Mouse (Mus musculus): ENCODE measurements around the gene Crybb3. TPM values are rescaled to one million over a fixed set of nuclear protein-coding genes. Genes with fewer than 3 reads are reported as not detected.
"Not testable (repeated sequence)": the region's sequence is repeated elsewhere in the genome, so short reads cannot be mapped to it uniquely, and the experiment has no call there.

The Crybb3 gene
- polyA plus RNA-seq, 1 experiment from 2014 or later: 2.1 TPM

GRCm38 (mm10) chr5:113109651-113110050, 28.3 kb upstream of the Crybb3 start:
- peaks cover 25% of the 10 kb centered on the region for H3K4me1 ChIP-seq (ENCODE audit: control insufficient read depth, insufficient read depth, low read length)
- not testable (repeated sequence) for H3K9ac ChIP-seq (replicated peaks; ENCODE audit: low read depth, low read length); H3K27ac ChIP-seq (ENCODE audit: low read length); H3K4me2 ChIP-seq (replicated peaks; ENCODE audit: low read depth, low read length); ATAC-seq (ENCODE audit: insufficient number of reproducible peaks, insufficient read depth, low FRiP score, low read depth); H3K4me3 ChIP-seq (ENCODE audit: low read depth, low read length); H3K36me3 ChIP-seq (ENCODE audit: control insufficient read depth, insufficient read depth, low read length); H3K27me3 ChIP-seq (ENCODE audit: control insufficient read depth, insufficient read depth, low read length); H3K9me3 ChIP-seq (ENCODE audit: control insufficient read depth, low read depth, low read length)
- WGBS: 80% methylated on average over 2 of the region's 2 CpGs

DNA sequence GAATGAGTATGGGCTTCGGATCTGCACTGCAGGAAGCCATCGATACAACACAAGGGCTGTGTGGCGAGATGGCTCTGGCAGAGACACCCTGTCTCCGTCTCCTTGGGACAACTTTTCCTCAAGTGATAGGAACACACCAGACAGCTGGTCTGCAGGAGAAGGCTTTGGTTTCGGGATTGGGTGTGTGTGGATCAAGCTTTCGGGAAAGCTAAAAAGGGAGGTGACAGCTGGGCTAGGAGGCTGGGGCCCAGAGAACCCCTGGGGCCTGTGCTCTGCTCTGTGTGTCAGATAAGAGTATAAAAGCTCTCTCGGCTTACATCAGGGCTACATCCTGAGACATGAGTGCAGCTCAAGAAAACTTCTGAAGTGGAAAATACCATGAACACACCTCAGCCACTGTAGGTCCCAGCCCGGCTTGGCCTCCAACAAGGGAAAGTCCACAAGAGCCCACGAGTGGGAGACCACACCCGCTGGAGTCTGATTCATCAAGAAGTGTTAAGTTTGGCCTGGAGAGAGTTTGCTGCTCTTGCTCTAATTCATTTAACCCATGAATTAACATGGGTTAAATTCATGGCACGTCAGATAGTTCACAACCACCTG, 26.9 kb upstream of the Crybb3 start:
- no peaks in the 10 kb centered on the region for H3K9me3 ChIP-seq (ENCODE audit: control insufficient read depth, low read depth, low read length)
- peaks cover 14% of the 10 kb centered on the region; the same call in 1 of the 2 replicates for H3K4me1 ChIP-seq (ENCODE audit: control insufficient read depth, insufficient read depth, low read length)
- no peaks in the 10 kb centered on the region for H3K27me3 ChIP-seq (ENCODE audit: control insufficient read depth, insufficient read depth, low read length)
- WGBS: 72% methylated on average over 11 of the region's 11 CpGs
- ATAC-seq (ENCODE audit: insufficient number of reproducible peaks, insufficient read depth, low FRiP score, low read depth): no peak
- H3K9ac ChIP-seq (replicated peaks; ENCODE audit: low read depth, low read length): no peak overlapping the region
- H3K4me2 ChIP-seq (replicated peaks; ENCODE audit: low read depth, low read length): no peak overlapping the region
- H3K36me3 ChIP-seq (ENCODE audit: control insufficient read depth, insufficient read depth, low read length): no peaks in the 10 kb centered on the region
- no peak overlapping the region for H3K4me3 ChIP-seq (ENCODE audit: low read depth, low read length)
- H3K27ac ChIP-seq (ENCODE audit: low read length): no peak overlapping the region

DNA sequence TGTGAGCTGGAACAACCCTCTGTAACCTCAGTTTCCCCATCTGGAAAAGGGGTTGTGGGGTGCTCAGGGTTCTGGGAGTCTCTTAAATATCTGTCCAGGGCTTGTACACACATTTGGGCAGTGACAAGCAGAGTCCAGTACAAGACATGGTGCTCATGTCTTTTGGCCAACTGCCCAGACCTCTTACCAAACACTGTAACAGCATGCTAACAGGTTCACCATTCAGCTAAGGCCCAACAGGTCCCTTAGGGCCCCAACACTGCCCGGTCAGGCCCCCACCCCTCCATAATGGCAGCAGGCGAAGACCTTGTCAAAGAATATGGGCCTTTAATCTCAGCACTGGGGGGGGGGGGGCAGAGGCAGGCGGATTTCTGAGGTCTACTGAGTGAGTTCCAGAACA, 26.3 kb upstream of the Crybb3 start:
- Histone ChIP-seq H3K27me3 (ENCODE audit: control insufficient read depth, insufficient read depth, low read length) (no peaks in the 10 kb centered on the region), H3K4me1 (ENCODE audit: control insufficient read depth, insufficient read depth, low read length) (peaks cover 10% of the 10 kb centered on the region; the same call in 1 of the 2 replicates), H3K9ac (replicated peaks; ENCODE audit: low read depth, low read length) (no peak overlapping the region), H3K27ac (ENCODE audit: low read length) (no peak overlapping the region), H3K4me3 (ENCODE audit: low read depth, low read length) (no peak overlapping the region), H3K4me2 (replicated peaks; ENCODE audit: low read depth, low read length) (no peak overlapping the region), H3K36me3 (ENCODE audit: control insufficient read depth, insufficient read depth, low read length) (no peaks in the 10 kb centered on the region), H3K9me3 (ENCODE audit: control insufficient read depth, low read depth, low read length) (no peaks in the 10 kb centered on the region)
- WGBS: 57% methylated on average over 3 of the region's 3 CpGs
- ATAC-seq (ENCODE audit: insufficient number of reproducible peaks, insufficient read depth, low FRiP score, low read depth): no peak

- H3K27ac ChIP-seq (ENCODE audit: low read length): no peak overlapping the region
- no peaks in the 10 kb centered on the region for H3K36me3 ChIP-seq (ENCODE audit: control insufficient read depth, insufficient read depth, low read length)
- no peaks in the 10 kb centered on the region for H3K9me3 ChIP-seq (ENCODE audit: control insufficient read depth, low read depth, low read length)
- H3K4me1 ChIP-seq (ENCODE audit: control insufficient read depth, insufficient read depth, low read length): peaks cover 7% of the 10 kb centered on the region; the same call in 1 of the 2 replicates
- 68% methylated on average over 7 of the region's 7 CpGs for WGBS
- H3K4me3 ChIP-seq (ENCODE audit: low read depth, low read length): no peak overlapping the region
- H3K27me3 ChIP-seq (ENCODE audit: control insufficient read depth, insufficient read depth, low read length): no peaks in the 10 kb centered on the region
- H3K4me2 ChIP-seq (replicated peaks; ENCODE audit: low read depth, low read length): no peak overlapping the region
- no peak for ATAC-seq (ENCODE audit: insufficient number of reproducible peaks, insufficient read depth, low FRiP score, low read depth)
- H3K9ac ChIP-seq (replicated peaks; ENCODE audit: low read depth, low read length): no peak overlapping the region
These were observed 25.2 kb upstream of the Crybb3 start for GRCm38 (mm10) chr5:113106594-113106993.

GRCm38 (mm10) chr5:113105481-113105880, 24.1 kb upstream of the Crybb3 start:
- H3K4me1 ChIP-seq (ENCODE audit: control insufficient read depth, insufficient read depth, low read length): peaks cover 3% of the 10 kb centered on the region; the same call in 1 of the 2 replicates
- H3K27me3 ChIP-seq (ENCODE audit: control insufficient read depth, insufficient read depth, low read length): no peaks in the 10 kb centered on the region
- no peaks in the 10 kb centered on the region for H3K9me3 ChIP-seq (ENCODE audit: control insufficient read depth, low read depth, low read length)
- H3K27ac ChIP-seq (ENCODE audit: low read length): no peak overlapping the region
- no peaks in the 10 kb centered on the region for H3K36me3 ChIP-seq (ENCODE audit: control insufficient read depth, insufficient read depth, low read length)
- H3K4me3 ChIP-seq (ENCODE audit: low read depth, low read length): no peak overlapping the region
- no peak overlapping the region for H3K9ac ChIP-seq (replicated peaks; ENCODE audit: low read depth, low read length)
- H3K4me2 ChIP-seq (replicated peaks; ENCODE audit: low read depth, low read length): no peak overlapping the region
- 86% methylated on average over 4 of the region's 4 CpGs for WGBS
- no peak for ATAC-seq (ENCODE audit: insufficient number of reproducible peaks, insufficient read depth, low FRiP score, low read depth)

- 76% methylated on average over 9 of the region's 9 CpGs for WGBS
- Histone ChIP-seq H3K27ac (ENCODE audit: low read length) (no peak overlapping the region), H3K27me3 (ENCODE audit: control insufficient read depth, insufficient read depth, low read length) (no peaks in the 10 kb centered on the region), H3K9me3 (ENCODE audit: control insufficient read depth, low read depth, low read length) (no peaks in the 10 kb centered on the region), H3K4me2 (replicated peaks; ENCODE audit: low read depth, low read length) (no peak overlapping the region), H3K4me3 (ENCODE audit: low read depth, low read length) (no peak overlapping the region), H3K4me1 (ENCODE audit: control insufficient read depth, insufficient read depth, low read length) (peaks cover 3% of the 10 kb centered on the region; the same call in 1 of the 2 replicates), H3K9ac (replicated peaks; ENCODE audit: low read depth, low read length) (no peak overlapping the region), H3K36me3 (ENCODE audit: control insufficient read depth, insufficient read depth, low read length) (no peaks in the 10 kb centered on the region)
- no peak for ATAC-seq (ENCODE audit: insufficient number of reproducible peaks, insufficient read depth, low FRiP score, low read depth)
These were observed 23.7 kb upstream of the Crybb3 start for GRCm38 (mm10) chr5:113105035-113105434.

- WGBS: 66% methylated on average over 7 of the region's 7 CpGs
These were observed 21.1 kb upstream of the Crybb3 start for GRCm38 (mm10) chr5:113102455-113102854.

GRCm38 (mm10) chr5:113101457-113101856, 20.1 kb upstream of the Crybb3 start:
- Histone ChIP-seq H3K36me3 (ENCODE audit: control insufficient read depth, insufficient read depth, low read length) (peaks cover 4% of the 10 kb centered on the region), H3K4me1 (ENCODE audit: control insufficient read depth, insufficient read depth, low read length) (no peaks in the 10 kb centered on the region)
- WGBS: 86% methylated on average over 10 of the region's 10 CpGs

More at GRCm38 (mm10) chr5:113102455-113102854, 21.1 kb upstream of the Crybb3 start:
- Histone ChIP-seq H3K27ac (ENCODE audit: low read length) (no peak overlapping the region), H3K4me1 (ENCODE audit: control insufficient read depth, insufficient read depth, low read length) (no peaks in the 10 kb centered on the region), H3K27me3 (ENCODE audit: control insufficient read depth, insufficient read depth, low read length) (no peaks in the 10 kb centered on the region), H3K4me3 (ENCODE audit: low read depth, low read length) (no peak overlapping the region), H3K9me3 (ENCODE audit: control insufficient read depth, low read depth, low read length) (no peaks in the 10 kb centered on the region), H3K4me2 (replicated peaks; ENCODE audit: low read depth, low read length) (no peak overlapping the region), H3K36me3 (ENCODE audit: control insufficient read depth, insufficient read depth, low read length) (peaks cover 4% of the 10 kb centered on the region; the same call in 1 of the 2 replicates), H3K9ac (replicated peaks; ENCODE audit: low read depth, low read length) (no peak overlapping the region)
- no peak for ATAC-seq (ENCODE audit: insufficient number of reproducible peaks, insufficient read depth, low FRiP score, low read depth)

DNA sequence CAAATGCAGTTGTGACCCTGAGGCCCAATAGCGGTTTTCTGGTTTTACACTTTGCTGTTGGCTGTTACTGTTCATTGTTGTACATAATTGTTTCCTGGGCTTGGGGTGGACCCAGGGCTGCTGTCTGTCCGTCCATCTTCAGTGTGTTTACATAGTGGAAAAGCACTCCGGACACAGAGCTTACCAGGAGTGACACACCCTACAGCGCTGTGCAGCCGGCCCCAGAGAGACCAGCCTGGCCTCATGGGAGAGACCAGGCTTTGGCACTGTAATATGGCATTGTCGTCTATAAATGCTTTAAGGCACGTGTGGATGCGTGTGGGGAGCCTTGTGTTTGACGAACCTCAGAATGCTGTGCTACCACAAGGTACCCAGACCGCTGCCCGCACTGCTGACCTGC, 19.0 kb upstream of the Crybb3 start:
- WGBS: 67% methylated on average over 11 of the region's 11 CpGs
- Histone ChIP-seq H3K4me2 (replicated peaks; ENCODE audit: low read depth, low read length) (no peak overlapping the region), H3K4me3 (ENCODE audit: low read depth, low read length) (no peak overlapping the region), H3K27me3 (ENCODE audit: control insufficient read depth, insufficient read depth, low read length) (no peaks in the 10 kb centered on the region), H3K4me1 (ENCODE audit: control insufficient read depth, insufficient read depth, low read length) (no peaks in the 10 kb centered on the region), H3K36me3 (ENCODE audit: control insufficient read depth, insufficient read depth, low read length) (peaks cover 8% of the 10 kb centered on the region), H3K9ac (replicated peaks; ENCODE audit: low read depth, low read length) (no peak overlapping the region), H3K9me3 (ENCODE audit: control insufficient read depth, low read depth, low read length) (no peaks in the 10 kb centered on the region), H3K27ac (ENCODE audit: low read length) (no peak overlapping the region)
- no peak for ATAC-seq (ENCODE audit: insufficient number of reproducible peaks, insufficient read depth, low FRiP score, low read depth)

More at GRCm38 (mm10) chr5:113101457-113101856, 20.1 kb upstream of the Crybb3 start:
- no peak for ATAC-seq (ENCODE audit: insufficient number of reproducible peaks, insufficient read depth, low FRiP score, low read depth)
- no peak overlapping the region for H3K4me2 ChIP-seq (replicated peaks; ENCODE audit: low read depth, low read length)
- no peaks in the 10 kb centered on the region for H3K27me3 ChIP-seq (ENCODE audit: control insufficient read depth, insufficient read depth, low read length)
- no peak overlapping the region for H3K27ac ChIP-seq (ENCODE audit: low read length)
- no peak overlapping the region for H3K4me3 ChIP-seq (ENCODE audit: low read depth, low read length)
- no peak overlapping the region for H3K9ac ChIP-seq (replicated peaks; ENCODE audit: low read depth, low read length)
- H3K9me3 ChIP-seq (ENCODE audit: control insufficient read depth, low read depth, low read length): no peaks in the 10 kb centered on the region

All from stomach, embryonic 14.5 days (tissue).